Mouse (Mus musculus): Measurements from ENCODE around the gene Cisd2.

Cisd2 gene

DNA sequence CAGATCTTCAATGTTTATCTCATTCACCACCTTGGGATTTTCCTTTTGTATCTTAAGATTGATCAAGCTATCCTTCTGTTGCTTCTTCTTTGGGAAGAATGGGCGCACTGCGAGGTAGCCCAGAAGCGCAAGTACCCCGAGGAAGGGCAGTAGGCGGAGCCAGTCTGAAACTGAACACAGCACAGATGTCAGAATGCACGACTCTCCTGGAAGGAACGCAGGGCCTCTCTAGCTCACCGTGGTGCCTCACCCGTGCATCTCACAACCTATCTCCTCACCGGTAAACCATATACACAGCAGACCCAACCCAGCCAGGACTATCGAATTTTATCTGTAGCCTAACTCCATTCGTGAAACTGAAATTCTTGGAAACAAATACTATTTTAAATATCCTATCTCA, 12.7 kb downstream of the Cisd2 start:
- DNase-seq (ENCODE audit: low read depth): no peak

DNA sequence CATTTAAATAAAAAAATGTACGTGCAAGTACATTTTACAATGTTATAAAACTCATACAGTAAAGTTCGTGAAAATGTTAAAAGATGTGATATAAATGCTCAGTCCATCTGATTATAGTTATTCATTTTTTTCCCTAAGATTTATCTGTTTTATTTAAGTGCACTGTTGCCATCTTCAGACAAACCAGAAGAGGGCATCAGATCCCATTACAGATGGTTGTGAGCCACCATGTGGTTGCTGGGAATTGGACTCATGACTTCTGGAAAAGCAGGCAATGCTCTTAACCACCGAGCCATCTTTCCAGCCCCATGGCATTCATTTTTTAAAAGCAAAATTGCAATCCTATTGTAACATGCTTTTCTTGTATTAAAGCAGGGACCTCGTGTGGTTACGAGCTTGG, 14.5 kb downstream of the Cisd2 start:
- no peak for DNase-seq (ENCODE audit: low read depth)

DNA sequence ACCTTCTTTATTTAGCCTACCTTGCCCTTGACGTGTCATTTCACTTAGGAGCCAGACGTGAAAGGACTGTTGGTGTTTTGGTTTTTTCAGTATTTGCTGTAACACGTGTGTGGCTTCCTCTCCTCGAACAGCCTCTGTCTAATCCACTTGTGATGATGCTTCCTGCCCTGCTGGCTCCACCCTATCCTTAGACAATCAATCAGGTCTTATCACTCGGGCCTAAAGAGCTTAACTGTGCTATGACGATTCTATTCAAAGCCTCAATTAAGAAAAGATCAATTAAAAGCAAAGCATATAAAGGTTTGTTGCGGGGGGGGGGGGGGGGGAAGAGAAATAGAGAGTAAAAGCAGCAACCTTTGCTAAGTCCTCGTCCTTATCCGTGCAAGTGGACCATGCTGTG, 16.4 kb downstream of the Cisd2 start:
- DNase-seq (ENCODE audit: low read depth): no peak

DNA sequence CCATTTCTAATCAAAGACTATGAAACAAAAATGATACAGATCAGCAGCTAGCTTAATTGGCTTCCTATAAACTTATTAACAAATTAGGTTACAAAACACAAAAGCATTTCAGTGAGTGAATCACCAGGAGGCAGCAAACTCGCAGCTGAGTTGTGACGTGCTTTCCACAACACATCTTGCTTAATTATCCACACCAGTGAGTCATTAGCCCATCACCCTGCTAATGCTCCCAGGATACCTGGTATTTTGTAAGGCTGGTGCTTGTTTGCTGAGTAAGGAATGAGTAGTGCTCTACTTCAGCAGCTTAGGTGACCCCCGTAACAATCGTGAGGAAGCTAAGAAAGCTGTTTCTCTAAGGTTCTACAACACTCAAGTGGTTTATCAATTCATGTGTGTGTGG, 19.1 kb downstream of the Cisd2 start:
- no peak for DNase-seq (ENCODE audit: low read depth)

DNA sequence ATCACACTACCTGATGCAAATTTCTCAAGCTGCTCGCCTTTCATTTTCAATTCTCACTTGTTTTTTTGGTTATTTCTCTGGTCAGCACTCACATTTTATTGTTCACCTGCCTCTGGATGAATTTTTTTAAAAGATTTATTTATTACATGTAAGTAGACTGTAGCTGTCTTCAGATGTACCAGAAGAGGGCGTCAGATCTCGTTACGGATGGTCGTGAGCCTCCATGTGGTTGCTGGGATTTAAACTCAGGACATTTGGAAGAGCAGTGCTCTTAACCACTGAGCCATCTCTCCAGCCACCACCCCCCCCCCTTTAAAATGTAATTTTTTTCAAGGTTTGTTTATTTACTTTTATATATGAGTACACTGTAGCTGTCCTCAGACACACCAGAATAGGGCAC, 19.9 kb downstream of the Cisd2 start:
- DNase-seq (ENCODE audit: low read depth): no peak

- DNase-seq (ENCODE audit: low read depth): no peak
Observed at GRCm38 (mm10) chr3:135403211-135403610, 20.5 kb downstream of the Cisd2 start.

DNA sequence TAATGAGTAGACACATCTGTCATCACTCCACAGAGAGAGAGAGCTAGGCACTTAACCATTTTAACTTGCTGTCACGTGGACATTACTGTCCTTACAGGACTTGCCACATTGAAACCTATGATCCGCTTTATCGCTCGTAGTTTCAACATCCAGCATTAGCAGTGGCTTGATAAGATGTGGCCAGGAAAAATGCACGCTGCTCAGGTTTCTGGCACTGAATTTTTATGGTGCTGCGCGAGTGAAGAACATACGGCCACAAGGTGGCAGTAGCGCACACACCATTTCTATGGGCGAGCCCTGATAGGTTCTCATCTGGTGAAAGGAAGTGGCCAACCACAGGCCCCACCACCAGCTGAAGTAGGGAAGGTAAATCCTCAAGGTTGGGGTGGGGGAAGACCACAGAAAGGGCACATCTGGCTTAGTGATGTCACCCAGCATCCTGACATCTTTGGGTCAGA, 21.5 kb downstream of the Cisd2 start:
- peak; percentile 87 for DNase-seq (ENCODE audit: low read depth)

DNA sequence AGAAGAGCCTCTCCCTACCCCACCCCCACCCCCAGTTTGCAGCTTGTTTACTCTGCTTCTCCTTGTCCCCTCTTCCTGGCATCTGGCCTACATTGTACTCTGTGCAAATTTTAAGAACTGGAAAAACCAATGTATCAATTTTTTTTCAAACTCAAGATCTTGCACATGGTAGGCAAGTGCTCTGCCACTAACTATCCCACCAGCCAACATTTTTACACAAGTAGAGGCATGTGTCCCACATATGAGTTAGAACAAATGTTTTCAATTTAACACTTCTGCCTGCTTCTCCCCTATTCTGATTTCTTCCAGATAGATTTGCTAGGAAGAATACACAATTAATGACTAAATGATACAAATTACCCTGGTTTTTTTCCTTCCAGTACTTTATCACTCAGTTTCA, 26.6 kb downstream of the Cisd2 start:
- DNase-seq (ENCODE audit: low read depth): no peak

DNA sequence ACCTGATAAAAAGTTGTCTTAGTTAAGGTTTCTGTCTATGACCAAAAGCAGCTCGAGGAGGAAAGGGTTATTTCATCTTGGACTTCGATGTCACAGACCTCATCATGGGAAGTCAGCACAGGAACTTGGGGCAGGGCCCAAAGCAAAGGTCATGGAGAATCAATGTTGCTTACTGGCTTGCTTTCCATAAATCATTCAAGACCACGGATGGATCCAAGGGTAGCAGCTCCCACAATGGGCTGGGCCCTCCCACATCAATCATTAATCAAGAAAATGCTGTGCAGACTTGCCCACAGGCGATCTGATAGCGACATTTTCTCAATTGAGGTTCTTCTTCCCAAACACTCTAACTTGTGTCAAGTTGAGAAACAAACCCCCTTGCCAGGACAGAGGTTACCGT, 27.6 kb downstream of the Cisd2 start:
- DNase-seq (ENCODE audit: low read depth): no peak

GRCm38 (mm10) chr3:135395085-135395484, 28.6 kb downstream of the Cisd2 start:
- DNase-seq (ENCODE audit: low read depth): no peak

DNA sequence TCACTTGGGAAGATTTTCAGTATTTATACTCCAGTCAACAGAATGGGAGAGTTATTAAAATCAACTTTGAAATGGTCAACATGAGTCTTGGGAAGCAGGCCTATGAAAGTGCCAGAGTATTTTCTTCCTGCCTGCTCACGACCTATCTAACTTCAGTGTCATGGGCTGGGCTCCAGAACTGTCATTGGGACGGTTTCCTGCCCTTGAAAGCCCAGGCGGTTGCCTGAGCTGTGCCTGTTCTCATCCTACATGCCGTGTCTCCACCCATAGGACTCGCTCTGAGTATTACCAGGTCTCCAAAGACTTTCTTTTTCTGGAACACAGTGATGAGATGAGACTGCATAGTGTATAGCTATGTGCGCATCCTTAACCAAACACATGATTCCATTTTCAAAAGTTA, 30.5 kb downstream of the Cisd2 start:
- DNase-seq (ENCODE audit: low read depth): no peak

DNA sequence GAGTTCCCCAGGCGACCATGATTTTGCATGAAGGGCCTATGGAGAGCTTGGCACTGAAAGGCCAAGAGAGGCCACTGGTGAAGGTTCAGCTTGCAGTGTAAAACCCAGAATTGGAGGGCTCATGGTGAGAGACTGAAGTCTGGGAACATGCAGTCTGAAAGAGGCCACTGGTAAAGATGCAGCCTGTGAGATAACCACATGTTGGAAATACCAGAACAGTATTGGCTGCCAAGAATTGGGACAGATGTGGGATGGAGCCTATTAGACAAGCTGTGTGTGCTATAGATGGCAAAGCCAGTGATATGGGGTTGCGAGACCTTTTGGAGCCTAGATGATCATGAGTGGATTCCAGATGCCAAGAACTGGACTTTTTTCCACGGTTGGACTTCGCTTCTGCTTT, 43.9 kb downstream of the Cisd2 start:
- DNase-seq (ENCODE audit: low read depth): no peak

GRCm38 (mm10) chr3:135377445-135377844, 46.3 kb downstream of the Cisd2 start:
- no peak for DNase-seq (ENCODE audit: low read depth)

GRCm38 (mm10) chr3:135375836-135376235, 47.9 kb downstream of the Cisd2 start:
- DNase-seq (ENCODE audit: low read depth): no peak

DNA sequence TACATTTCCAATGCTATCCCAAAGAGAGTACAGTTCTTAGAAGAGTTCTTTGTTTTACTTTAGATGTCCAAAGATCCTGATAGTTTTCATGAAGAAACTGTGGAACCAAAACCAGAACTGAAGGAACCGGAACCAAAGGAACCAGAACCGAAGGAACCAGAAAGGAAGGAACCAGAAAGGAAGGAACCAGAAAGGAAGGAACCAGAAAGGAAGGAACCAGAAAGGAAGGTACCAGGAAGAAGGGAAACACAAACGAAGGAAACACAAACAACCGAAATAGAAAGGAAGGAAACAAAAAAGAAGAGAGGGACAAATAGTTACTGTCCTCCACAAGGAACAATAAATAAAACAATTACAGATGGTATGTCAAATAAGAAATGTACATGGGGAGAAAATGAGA, 66.3 kb downstream of the Cisd2 start:
- DNase-seq (ENCODE audit: low read depth): no peak

All from c-Kit-positive CD71-negative TER-119-negative erythroid progenitor cells, embryonic 14.5 days (primary cell).